In genomic region chr13:21260289-21260688, GRCm38 (mm10) we compare ENCODE assay signal across 12 mouse cellular contexts. TPM values are rescaled to one million over a fixed set of nuclear protein-coding genes. Genes with fewer than 3 reads are reported as not detected.
DNase-seq lines count a peak whose midpoint lies in the region; ATAC-seq and TF ChIP-seq lines count a peak whose summit lies in the region.
"Had no signal": no experiment of that assay in that cellular context is flagged by ENCODE, and none has a peak within 500 bp of the region (broad histone marks: within the 10 kb centered on the region; RNA-seq: fewer than 3 reads in every experiment).

No protein-coding gene starts in this region.

- H3K4me3 ChIP-seq in kidney, embryonic 15.5 days (replicated peaks): peak overlapping the region; percentile 53
- H3K4me3 ChIP-seq in embryonic facial prominence, embryonic 12.5 days: peak overlapping the region; percentile 44
- H3K4me3 ChIP-seq in hindbrain, postnatal 0 days (ENCODE audit: low read length): peak overlapping the region; percentile 57
- peak overlapping the region; percentile 59 for H3K4me3 ChIP-seq in midbrain, embryonic 16.5 days (ENCODE audit: low read depth, low read length)

- peaks cover 29% of the 10 kb centered on the region for H3K27me3 ChIP-seq in kidney, embryonic 15.5 days
- H3K27me3 ChIP-seq in embryonic facial prominence, embryonic 12.5 days: peaks cover 7% of the 10 kb centered on the region
- no peaks in the 10 kb centered on the region; the same call in 1 of the 2 replicates for H3K27me3 ChIP-seq in hindbrain, postnatal 0 days (ENCODE audit: insufficient read depth, low read length)
- peaks cover 5% of the 10 kb centered on the region for H3K27me3 ChIP-seq in midbrain, embryonic 16.5 days (ENCODE audit: control insufficient read depth, insufficient read depth, low read depth, low read length)

- H3K4me1 ChIP-seq in kidney, embryonic 15.5 days: peaks cover 16% of the 10 kb centered on the region; the same call in 1 of the 2 replicates
- H3K4me1 ChIP-seq in embryonic facial prominence, embryonic 12.5 days: no peaks in the 10 kb centered on the region
- no peaks in the 10 kb centered on the region for H3K4me1 ChIP-seq in hindbrain, postnatal 0 days (ENCODE audit: insufficient read depth, low read length)
- peaks cover 9% of the 10 kb centered on the region for H3K4me1 ChIP-seq in midbrain, embryonic 16.5 days (ENCODE audit: control insufficient read depth, insufficient read depth, low read length)

- no peaks in the 10 kb centered on the region for H3K9me3 ChIP-seq in kidney, embryonic 15.5 days (replicated peaks)
- no peaks in the 10 kb centered on the region for H3K9me3 ChIP-seq in embryonic facial prominence, embryonic 12.5 days
- H3K9me3 ChIP-seq in hindbrain, postnatal 0 days (ENCODE audit: low read length): no peaks in the 10 kb centered on the region
- no peaks in the 10 kb centered on the region for H3K9me3 ChIP-seq in midbrain, embryonic 16.5 days (replicated peaks; ENCODE audit: control insufficient read depth, low read length, poor library complexity, severe bottlenecking)

- no peak for DNase-seq in kidney, postnatal 25 days
- DNase-seq in hindbrain, postnatal 0 days (ENCODE audit: low spot score): no peak
- no peak for DNase-seq in urinary bladder, adult 2 months (ENCODE audit: low spot score)
- DNase-seq in urinary bladder, adult 18-20 months (ENCODE audit: low spot score in 2 of 2): no peak
- DNase-seq in gastrocnemius, postnatal 25 days: no peak
- DNase-seq: thymus, postnatal 14 days had no signal

- 0 out of 2 replicates have a peak, but pooled peaks have one; percentile 31 for ATAC-seq in kidney, embryonic 15.5 days (replicated peaks; ENCODE audit: low FRiP score)
- ATAC-seq in embryonic facial prominence, embryonic 12.5 days (ENCODE audit: insufficient number of reproducible peaks, insufficient read depth, low FRiP score, low TSS enrichment): no peak
- ATAC-seq in hindbrain, postnatal 0 days: no peak
- ATAC-seq in midbrain, embryonic 16.5 days: peak; percentile 23; the same call in 1 of the 2 replicates
- ATAC-seq: Patski had no signal

- no peak overlapping the region for H3K9ac ChIP-seq in kidney, embryonic 15.5 days
- no peak overlapping the region for H3K9ac ChIP-seq in embryonic facial prominence, embryonic 12.5 days
- H3K9ac ChIP-seq in hindbrain, postnatal 0 days (replicated peaks; ENCODE audit: low read length): 0 out of 2 replicates have a peak overlapping the region, but pooled peaks have one; percentile 35
- peak overlapping the region; percentile 63; the same call in 1 of the 2 replicates for H3K9ac ChIP-seq in midbrain, embryonic 16.5 days (ENCODE audit: low read depth, low read length)

- H3K36me3 ChIP-seq in kidney, embryonic 15.5 days: no peaks in the 10 kb centered on the region
- H3K36me3 ChIP-seq in embryonic facial prominence, embryonic 12.5 days: no peaks in the 10 kb centered on the region
- no peaks in the 10 kb centered on the region for H3K36me3 ChIP-seq in hindbrain, postnatal 0 days (ENCODE audit: insufficient read depth, low read length)
- no peaks in the 10 kb centered on the region for H3K36me3 ChIP-seq in midbrain, embryonic 16.5 days (ENCODE audit: control insufficient read depth, insufficient read depth, low read length)

- 16% methylated on average over 5 of the region's 5 CpGs for WGBS in kidney, embryonic 15.5 days
- 18% methylated on average over 5 of the region's 5 CpGs for WGBS in embryonic facial prominence, embryonic 12.5 days
- WGBS in hindbrain, postnatal 0 days: 17% methylated on average over 5 of the region's 5 CpGs
- 15% methylated on average over 5 of the region's 5 CpGs for WGBS in midbrain, embryonic 16.5 days

- H3K27ac ChIP-seq in kidney, embryonic 15.5 days: no peak overlapping the region
- H3K27ac ChIP-seq in embryonic facial prominence, embryonic 12.5 days: no peak overlapping the region
- H3K27ac ChIP-seq in hindbrain, postnatal 0 days: no peak overlapping the region
- no peak overlapping the region; the same call in 1 of the 2 replicates for H3K27ac ChIP-seq in midbrain, embryonic 16.5 days (ENCODE audit: low read length)

- H3K4me2 ChIP-seq in kidney, embryonic 15.5 days: peak overlapping the region; percentile 67
- peak overlapping the region; percentile 58 for H3K4me2 ChIP-seq in embryonic facial prominence, embryonic 12.5 days (replicated peaks)
- H3K4me2 ChIP-seq in hindbrain, postnatal 0 days (ENCODE audit: low read depth, low read length): peak overlapping the region; percentile 65
- H3K4me2 ChIP-seq in midbrain, embryonic 16.5 days (ENCODE audit: low read length): peak overlapping the region; percentile 72

- TF ChIP-seq CTCF in hindbrain, postnatal 0 days (IDR thresholded peaks at IDR 0.05; ENCODE audit: low read depth): no peak

RNA-seq across cellular contexts. Expression of gene Gpx5, which starts 32.2 kb away (rescaled TPM):
- polyA plus RNA-seq in kidney, embryonic 15.5 days (2015; fragmentation: Nextera tagmentation; extraction: Ambion mirVana): not detected in 2 replicates
- not detected in 2 replicates for polyA plus RNA-seq in embryonic facial prominence, embryonic 12.5 days (2016; fragmentation: Nextera tagmentation; extraction: Ambion mirVana)
- not detected in 2 replicates for total RNA-seq in hindbrain, postnatal 0 days (2014; rRNA removed)
- not detected in 2 replicates for polyA plus RNA-seq in hindbrain, postnatal 0 days (2015; fragmentation: Nextera tagmentation; extraction: Ambion mirVana)
- not detected in 2 replicates for polyA plus RNA-seq in midbrain, embryonic 16.5 days (2015; fragmentation: Nextera tagmentation; extraction: Ambion mirVana)
- polyA plus RNA-seq in urinary bladder, adult 2 months (2012; rRNA removed): 0.10 TPM in 1 of 2 replicates, not detected in the other
- not detected for total RNA-seq in gastrocnemius, postnatal 25 days (2021)
- total RNA-seq: neutrophil, adult 5-6 weeks had no signal
- polyA plus RNA-seq: Patski had no signal

RNA-seq across cellular contexts. Expression of gene Gpx6, which starts 51.6 kb away (rescaled TPM):
- polyA plus RNA-seq in kidney, embryonic 15.5 days (2015; fragmentation: Nextera tagmentation; extraction: Ambion mirVana): 5.2 and 6.1 TPM in 2 replicates
- 0.13 and 0.55 TPM in 2 replicates for polyA plus RNA-seq in embryonic facial prominence, embryonic 12.5 days (2016; fragmentation: Nextera tagmentation; extraction: Ambion mirVana)
- 0.32 and 0.84 TPM in 2 replicates for total RNA-seq in hindbrain, postnatal 0 days (2014; rRNA removed)
- polyA plus RNA-seq in hindbrain, postnatal 0 days (2015; fragmentation: Nextera tagmentation; extraction: Ambion mirVana): 0.59 and 0.61 TPM in 2 replicates
- 0.54 TPM in 1 of 2 replicates, not detected in the other for polyA plus RNA-seq in midbrain, embryonic 16.5 days (2015; fragmentation: Nextera tagmentation; extraction: Ambion mirVana)
- not detected in 2 replicates for polyA plus RNA-seq in urinary bladder, adult 2 months (2012; rRNA removed)
- total RNA-seq in gastrocnemius, postnatal 25 days (2021): not detected
- total RNA-seq: neutrophil, adult 5-6 weeks had no signal
- polyA plus RNA-seq: large intestine, adult 2 months; Patski had no signal

Comparison
In these comparisons a context has a peak if more than half of its experiments do, and no peak if none do; other contexts are left out.
1. ATAC-seq: peak in kidney, embryonic 15.5 days (single experiment) and midbrain, embryonic 16.5 days (single experiment); none in embryonic facial prominence, embryonic 12.5 days (single experiment) and hindbrain, postnatal 0 days (single experiment).
2. H3K9ac ChIP-seq: peak in hindbrain, postnatal 0 days (single experiment) and midbrain, embryonic 16.5 days (single experiment); none in kidney, embryonic 15.5 days (single experiment) and embryonic facial prominence, embryonic 12.5 days (single experiment).
3. Peak in every context shown above with its lines, with median percentiles within 50 percentile points of each other: H3K4me2 ChIP-seq and H3K4me3 ChIP-seq.